Mouse (Mus musculus) forebrain, embryonic 10.5 days (tissue): ENCODE data around the gene Amigo3. TPM values are rescaled to one million over a fixed set of nuclear protein-coding genes. Genes with fewer than 3 reads are reported as not detected.

Experiments used
- DNase-seq: peaks from one replicate; pipeline ENCODE4 v3.0.0-alpha.2; 2017; ENCODE audit warnings: low spot score; ENCODE audit errors: extremely low spot score
- H3K27ac ChIP-seq: fragments of 300-500 bp; sonication (generic); 2 replicates; pipeline ENCODE4 v1.5.1; 2016; ENCODE audit warnings: mild to moderate bottlenecking
- H3K27me3 ChIP-seq: fragments of 300-500 bp; sonication (generic); 2 replicates; pipeline ENCODE4 v1.6.1; 2016; ENCODE audit warnings: mild to moderate bottlenecking; ENCODE audit not compliant: poor library complexity, severe bottlenecking
- H3K36me3 ChIP-seq: fragments of 300-500 bp; sonication (generic); replicated peaks from 2 replicates; pipeline ENCODE4 v1.6.1; 2016; ENCODE audit warnings: mild to moderate bottlenecking, moderate library complexity
- H3K4me1 ChIP-seq: fragments of 300-500 bp; sonication (generic); 2 replicates; pipeline ENCODE4 v1.6.1; 2016
- H3K4me3 ChIP-seq: fragments of 300-500 bp; sonication (generic); 2 replicates; pipeline ENCODE4 v1.5.1; 2016; ENCODE audit warnings: mild to moderate bottlenecking, moderate library complexity
- H3K9me3 ChIP-seq: fragments of 300-500 bp; sonication (generic); 2 replicates; pipeline ENCODE4 v1.6.1; 2016; ENCODE audit warnings: mild to moderate bottlenecking, moderate library complexity
- WGBS: fragments of 180-500 bp; shearing (Covaris S2); methylation state at CpG from one replicate; pipeline ENCODE4 v1.1.7; 2016; 5-methylcytosine and 5-hydroxymethylcytosine counted together
- microRNA-seq: library from miRNA; unstranded; fragments of <30 nt; microRNA quantifications from one replicate; pipeline ENCODE4, GENCODE M21; 2017
- polyA plus RNA-seq: library from polyadenylated mRNA; unstranded; fragments of >200 nt; fragmentation: Nextera tagmentation; extraction: Ambion mirVana; gene quantifications from 2 replicates; pipeline ENCODE4 v1.2.1, GENCODE M21; 2016

The Amigo3 gene
- polyA plus RNA-seq, 1 experiment from 2014 or later: 3.4 TPM

GRCm38 (mm10) chr9:108095949-108096712, 43.2 kb downstream of the Amigo3 start:
- Histone ChIP-seq H3K36me3 (peaks cover 19% of the 10 kb centered on the region), H3K27ac (peak overlapping the region; percentile 59; the same call in 1 of the 2 replicates), H3K4me1 (peaks cover 47% of the 10 kb centered on the region), H3K9me3 (no peaks in the 10 kb centered on the region), H3K27me3 (no peaks in the 10 kb centered on the region), H3K4me3 (peak overlapping the region; percentile 79)
- no peak for DNase-seq
- 66% methylated on average over 10 of the region's 10 CpGs for WGBS

GRCm38 (mm10) chr9:108099619-108100018, 46.7 kb downstream of the Amigo3 start:
- no peak for DNase-seq
- Histone ChIP-seq H3K27ac (no peak overlapping the region), H3K27me3 (no peaks in the 10 kb centered on the region), H3K4me3 (no peak overlapping the region), H3K9me3 (no peaks in the 10 kb centered on the region), H3K36me3 (no peaks in the 10 kb centered on the region), H3K4me1 (peaks cover 39% of the 10 kb centered on the region)
- WGBS: 91% methylated on average over 8 of the region's 8 CpGs

DNA sequence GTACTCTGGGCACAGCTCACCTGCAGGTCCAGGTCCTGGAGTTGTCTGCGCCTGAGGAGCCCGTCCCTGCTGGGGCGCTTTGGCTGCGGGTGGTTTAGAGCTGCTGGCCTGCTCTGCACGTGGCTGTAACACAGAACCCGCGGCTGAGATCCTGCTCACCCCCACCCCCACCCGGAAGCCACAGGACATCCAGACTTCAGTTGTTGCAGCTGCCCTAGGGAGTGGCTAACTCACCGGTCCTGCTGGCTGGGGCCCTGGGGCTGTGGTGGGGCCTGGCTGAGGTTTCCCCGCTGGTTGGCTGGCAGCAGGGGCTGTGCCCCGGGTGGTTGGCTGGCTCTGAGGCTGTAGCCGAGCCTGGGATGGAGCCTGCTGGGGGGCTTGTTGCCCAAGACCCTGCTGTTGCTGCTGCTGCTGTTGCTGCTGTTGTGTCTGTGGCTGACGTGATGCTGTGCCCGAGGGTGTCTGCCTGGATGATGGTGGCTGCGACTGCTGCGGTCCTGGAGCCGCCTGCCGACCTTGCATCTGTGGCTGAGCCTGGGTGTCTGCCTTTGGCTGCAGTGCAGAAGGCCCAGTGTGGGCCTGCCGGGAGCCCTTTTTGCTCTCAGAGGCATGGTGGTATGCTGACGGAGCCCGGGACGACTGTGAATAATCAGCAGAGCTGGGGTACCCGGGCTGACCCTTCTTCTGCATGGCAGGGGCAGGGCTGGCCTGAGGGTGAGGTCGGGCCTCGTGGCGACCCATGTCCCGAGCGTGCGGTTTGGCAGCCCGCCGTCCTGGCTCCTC, 52.0 kb downstream of the Amigo3 start:
- H3K4me3 ChIP-seq: peak overlapping the region; percentile 23

More for the DNA sequence above, 52.0 kb downstream of the Amigo3 start:
- peaks cover 26% of the 10 kb centered on the region for H3K4me1 ChIP-seq
- WGBS: 29% methylated on average over 31 of the region's 31 CpGs
- H3K36me3 ChIP-seq: no peaks in the 10 kb centered on the region
- H3K9me3 ChIP-seq: no peaks in the 10 kb centered on the region
- peak; percentile 46 for DNase-seq
- peak overlapping the region; percentile 78 for H3K27ac ChIP-seq
- peaks cover 19% of the 10 kb centered on the region for H3K27me3 ChIP-seq

Small RNA genes within 50 kb of the gene (microRNA-seq; reads per million reads assigned to microRNA genes)
- gene Gm47303 (not detected), gene Mir7088 (not detected)

Other genes starting within 250 kb of the Amigo3 start
- gene Rbm6, start 179.9 kb upstream of the Amigo3 start, polyA plus RNA-seq: 112 and 114 TPM in 2 replicates
- gene Mon1a, start 165.0 kb upstream of the Amigo3 start, polyA plus RNA-seq: 12.2 and 12.5 TPM in 2 replicates
- gene Mst1r, start 146.3 kb upstream of the Amigo3 start, polyA plus RNA-seq: 0.49 and 0.60 TPM in 2 replicates
- not detected in 2 replicates for gene Actl11, start 124.7 kb upstream of the Amigo3 start, polyA plus RNA-seq
- 17.5 and 18.6 TPM in 2 replicates for gene Camkv, start 117.5 kb upstream of the Amigo3 start, polyA plus RNA-seq
- 40.8 and 46.3 TPM in 2 replicates for gene Traip, start 103.0 kb upstream of the Amigo3 start, polyA plus RNA-seq
- 6.8 and 10.0 TPM in 2 replicates for gene Uba7, start 77.7 kb upstream of the Amigo3 start, polyA plus RNA-seq
- gene Gm20661, start 70.1 kb upstream of the Amigo3 start, polyA plus RNA-seq: 0.92 and 1.4 TPM in 2 replicates
- gene Inka1, start 67.3 kb upstream of the Amigo3 start, polyA plus RNA-seq: 35.0 TPM in 2 replicates
- gene Cdhr4, start 60.7 kb upstream of the Amigo3 start, polyA plus RNA-seq: 1.7 and 2.7 TPM in 2 replicates
- gene Gm20662, start 56.8 kb upstream of the Amigo3 start, polyA plus RNA-seq: not detected in 2 replicates
- gene Ip6k1, start 50.7 kb upstream of the Amigo3 start, polyA plus RNA-seq: 50.8 and 53.0 TPM in 2 replicates
- 25.5 and 27.9 TPM in 2 replicates for gene Gmppb, start 3.9 kb upstream of the Amigo3 start, polyA plus RNA-seq
- gene Mst1, start 27.3 kb downstream of the Amigo3 start, polyA plus RNA-seq: 0.73 and 0.81 TPM in 2 replicates
- gene Rnf123, start 30.2 kb downstream of the Amigo3 start, polyA plus RNA-seq: 32.8 and 36.2 TPM in 2 replicates
- gene Apeh, start 41.4 kb downstream of the Amigo3 start, polyA plus RNA-seq: 74.1 and 79.4 TPM in 2 replicates
- 0.82 and 1.2 TPM in 2 replicates for gene Bsn, start 137.2 kb downstream of the Amigo3 start, polyA plus RNA-seq
- 74.0 and 76.4 TPM in 2 replicates for gene Dag1, start 210.8 kb downstream of the Amigo3 start, polyA plus RNA-seq
- gene Nicn1, start 237.3 kb downstream of the Amigo3 start, polyA plus RNA-seq: 31.6 and 34.3 TPM in 2 replicates
- gene Amt, start 243.7 kb downstream of the Amigo3 start, polyA plus RNA-seq: 34.8 and 40.0 TPM in 2 replicates